Mouse (Mus musculus): ENCODE data around the gene Ushbp1. TPM values are rescaled to one million over a fixed set of nuclear protein-coding genes. Genes with fewer than 3 reads are reported as not detected.
A peak's percentile ranks its signal among the peaks of the same experiment; 100 is the strongest.
"Not testable (repeated sequence)": the region's sequence is repeated elsewhere in the genome, so short reads cannot be mapped to it uniquely, and the experiment has no call there.

Ushbp1 gene
- polyA plus RNA-seq (2015; fragmentation: Nextera tagmentation; extraction: Ambion mirVana): 2.6 and 2.8 TPM in 2 replicates

DNA sequence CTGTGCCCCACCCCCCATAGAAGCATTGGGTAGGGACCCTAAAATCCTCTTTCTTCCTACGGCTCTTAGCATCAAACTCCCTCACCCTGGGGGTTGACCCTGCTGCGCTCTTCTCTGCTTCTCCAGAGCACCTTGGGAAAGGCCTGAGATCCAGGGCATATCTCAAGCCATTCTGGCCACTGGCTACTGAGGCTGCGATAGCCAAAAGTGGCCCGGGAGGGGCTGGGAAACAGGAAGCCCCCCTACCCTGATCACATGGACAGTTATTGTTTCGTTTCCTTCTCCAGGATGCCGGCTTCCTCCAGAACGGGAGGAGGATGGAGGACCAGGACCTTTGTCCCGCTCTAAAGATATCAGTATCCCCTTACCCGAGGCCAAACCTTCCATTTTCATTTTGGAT, at the start of gene Ushbp1:
TSS of gene Ushbp1 (minus strand) at position 174 of the 400 bp plus-strand sequence.
- peaks cover 23% of the 10 kb centered on the region for H3K36me3 ChIP-seq
- H3K27me3 ChIP-seq: no peaks in the 10 kb centered on the region
- no peak for ATAC-seq (ENCODE audit: low read depth)
- H3K9me3 ChIP-seq (replicated peaks): no peaks in the 10 kb centered on the region
- peak within 1 kb of the TSS; percentile 87 for H3K4me3 ChIP-seq (replicated peaks)
- H3K4me2 ChIP-seq: peak within 1 kb of the TSS; percentile 87
- WGBS (ENCODE audit: insufficient replicate concordance): 65% methylated on average over 9 of the region's 9 CpGs
- H3K9ac ChIP-seq: peak within 1 kb of the TSS; percentile 51
- peaks cover 31% of the 10 kb centered on the region for H3K4me1 ChIP-seq (replicated peaks)
- no peak for DNase-seq
- H3K27ac ChIP-seq: peak within 1 kb of the TSS; percentile 80

GRCm38 (mm10) chr8:71445096-71445495, 49.5 kb upstream of the Ushbp1 start:
- H3K27me3 ChIP-seq: peaks cover 25% of the 10 kb centered on the region
- no peak overlapping the region for H3K27ac ChIP-seq
- no peaks in the 10 kb centered on the region for H3K36me3 ChIP-seq
- H3K9me3 ChIP-seq (replicated peaks): no peaks in the 10 kb centered on the region
- DNase-seq (no peak), ATAC-seq (ENCODE audit: low read depth) (no peak)
- H3K4me3 ChIP-seq (replicated peaks): no peak overlapping the region
- no peak overlapping the region for H3K9ac ChIP-seq
- 62% methylated on average over 7 of the region's 7 CpGs for WGBS (ENCODE audit: insufficient replicate concordance)
- H3K4me2 ChIP-seq: no peak overlapping the region
- H3K4me1 ChIP-seq (replicated peaks): no peaks in the 10 kb centered on the region

DNA sequence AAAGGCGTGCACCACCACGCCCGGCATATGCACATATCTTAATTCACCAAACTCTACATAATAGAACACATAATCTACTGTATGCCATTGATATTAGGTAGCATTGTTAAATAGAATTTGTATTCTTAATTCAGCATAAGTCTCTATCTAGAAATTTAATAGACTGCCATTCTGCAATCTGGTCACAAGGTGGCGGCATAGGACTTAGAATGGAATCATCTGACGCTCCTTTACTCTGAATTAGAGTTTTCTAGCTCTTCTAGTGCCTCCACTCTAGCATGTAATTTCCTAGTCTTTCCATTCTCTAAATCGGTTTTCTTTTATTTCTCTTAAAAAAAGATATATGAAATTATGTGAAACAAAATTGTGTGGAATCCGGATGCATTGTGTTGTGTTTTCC, 45.8 kb upstream of the Ushbp1 start:
- H3K27ac ChIP-seq: no peak overlapping the region
- no peaks in the 10 kb centered on the region for H3K36me3 ChIP-seq
- under 1% methylated on average over 7 of the region's 7 CpGs for WGBS (ENCODE audit: insufficient replicate concordance)
- no peak overlapping the region for H3K4me3 ChIP-seq (replicated peaks)
- no peak for ATAC-seq (ENCODE audit: low read depth)
- no peaks in the 10 kb centered on the region for H3K9me3 ChIP-seq (replicated peaks)
- H3K9ac ChIP-seq: no peak overlapping the region
- no peaks in the 10 kb centered on the region for H3K4me1 ChIP-seq (replicated peaks)
- H3K4me2 ChIP-seq: no peak overlapping the region
- H3K27me3 ChIP-seq: peaks cover 25% of the 10 kb centered on the region
- DNase-seq: no peak

DNA sequence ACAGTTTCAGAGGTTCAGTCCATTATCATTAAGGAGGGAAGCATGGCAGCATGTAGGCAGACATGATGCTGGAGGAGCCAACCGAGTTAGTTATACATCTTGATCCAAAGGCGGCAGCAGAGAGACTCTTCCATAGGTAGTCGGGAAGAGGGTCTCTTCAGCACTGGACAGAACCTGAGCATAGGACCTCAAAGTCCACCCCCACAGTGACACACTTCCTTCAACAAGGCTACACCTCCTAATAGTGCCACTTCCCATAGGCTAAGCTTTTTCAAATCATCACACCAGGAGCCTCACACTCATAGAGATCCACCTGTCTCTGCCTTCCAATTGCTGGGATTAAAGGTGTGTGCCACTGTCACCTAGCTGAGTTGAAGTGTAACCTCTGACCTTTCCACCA, 41.4 kb upstream of the Ushbp1 start:
- Histone ChIP-seq H3K27ac (no peak overlapping the region), H3K9me3 (replicated peaks) (no peaks in the 10 kb centered on the region), H3K36me3 (no peaks in the 10 kb centered on the region), H3K4me3 (replicated peaks) (no peak overlapping the region), H3K4me1 (replicated peaks) (no peaks in the 10 kb centered on the region), H3K9ac (no peak overlapping the region), H3K4me2 (no peak overlapping the region), H3K27me3 (peaks cover 3% of the 10 kb centered on the region; the same call in 1 of the 2 replicates)
- WGBS (ENCODE audit: insufficient replicate concordance): 40% methylated on average over 3 of the region's 3 CpGs
- DNase-seq: no peak
- no peak for ATAC-seq (ENCODE audit: low read depth)

GRCm38 (mm10) chr8:71432935-71433334, 37.3 kb upstream of the Ushbp1 start:
- not testable (repeated sequence) for H3K36me3 ChIP-seq; H3K27ac ChIP-seq; DNase-seq; ATAC-seq (ENCODE audit: low read depth); H3K4me2 ChIP-seq; H3K27me3 ChIP-seq; H3K9ac ChIP-seq; H3K9me3 ChIP-seq (replicated peaks); H3K4me1 ChIP-seq (replicated peaks); H3K4me3 ChIP-seq (replicated peaks)
- WGBS (ENCODE audit: insufficient replicate concordance): 58% methylated on average over 1 of the region's 1 CpGs

DNA sequence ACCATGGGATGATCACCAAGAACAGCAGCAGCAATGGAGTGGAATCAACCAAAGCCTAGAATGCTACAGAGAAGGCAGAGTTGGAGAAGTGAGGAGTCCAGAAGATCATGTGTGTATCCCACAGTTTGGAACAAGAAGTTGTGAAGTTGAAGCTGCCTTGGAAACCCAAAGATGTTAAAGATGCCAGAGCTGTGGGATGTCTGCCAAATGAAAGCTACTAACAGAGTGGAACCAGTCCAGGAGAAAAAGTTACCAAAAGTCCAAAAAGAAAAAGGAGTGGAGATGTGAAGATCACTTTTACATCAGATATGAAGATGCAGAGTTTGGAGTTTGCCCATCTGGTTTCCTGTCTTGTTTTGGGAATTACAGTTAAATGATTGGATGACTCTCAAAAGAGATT, 26.5 kb upstream of the Ushbp1 start:
- Histone ChIP-seq H3K27ac (no peak overlapping the region), H3K4me1 (replicated peaks) (no peaks in the 10 kb centered on the region), H3K27me3 (peaks cover 3% of the 10 kb centered on the region; the same call in 1 of the 2 replicates), H3K36me3 (no peaks in the 10 kb centered on the region), H3K4me3 (replicated peaks) (no peak overlapping the region), H3K9me3 (replicated peaks) (no peaks in the 10 kb centered on the region), H3K4me2 (no peak overlapping the region), H3K9ac (no peak overlapping the region)
- DNase-seq (no peak), ATAC-seq (ENCODE audit: low read depth) (no peak)

- H3K9me3 ChIP-seq (replicated peaks): no peaks in the 10 kb centered on the region
- no peak overlapping the region for H3K27ac ChIP-seq
- H3K4me3 ChIP-seq (replicated peaks): no peak overlapping the region
- no peak overlapping the region for H3K9ac ChIP-seq
- H3K4me2 ChIP-seq: no peak overlapping the region
- H3K36me3 ChIP-seq: peaks cover 35% of the 10 kb centered on the region
- ATAC-seq (ENCODE audit: low read depth): 0 out of 2 replicates have a peak, but pooled peaks have one; percentile 23
- peaks cover 23% of the 10 kb centered on the region for H3K4me1 ChIP-seq (replicated peaks)
- no peak for DNase-seq
- WGBS (ENCODE audit: insufficient replicate concordance): 38% methylated on average over 11 of the region's 11 CpGs
- 0 out of 2 replicates have a peak, but pooled peaks cover 3% of the 10 kb centered on the region for H3K27me3 ChIP-seq
Observed at GRCm38 (mm10) chr8:71411535-71412273, 16.1 kb upstream of the Ushbp1 start.

DNA sequence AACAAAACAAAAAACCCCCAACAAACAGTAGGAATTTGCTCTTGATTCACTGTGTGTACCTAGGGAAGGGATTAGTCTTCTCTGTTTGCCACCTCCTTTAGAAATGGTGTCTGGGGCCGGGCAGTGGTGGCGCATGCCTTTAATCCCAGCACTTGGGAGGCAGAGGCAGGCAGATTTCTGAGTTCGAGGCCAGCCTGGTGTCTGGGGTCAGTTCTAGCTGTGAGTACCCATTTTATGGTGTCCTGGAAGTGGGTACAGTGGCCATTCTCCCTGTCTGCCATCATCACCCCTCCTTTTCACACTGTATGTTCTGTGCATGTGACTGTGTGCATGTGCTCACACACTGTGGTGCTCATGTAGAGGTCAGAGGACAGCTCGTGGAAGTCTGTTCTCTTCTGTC, 12.6 kb upstream of the Ushbp1 start:
- Histone ChIP-seq H3K36me3 (peaks cover 35% of the 10 kb centered on the region), H3K27ac (no peak overlapping the region; the same call in 1 of the 2 replicates), H3K27me3 (no peaks in the 10 kb centered on the region), H3K9ac (no peak overlapping the region), H3K9me3 (replicated peaks) (no peaks in the 10 kb centered on the region), H3K4me3 (replicated peaks) (no peak overlapping the region), H3K4me2 (no peak overlapping the region), H3K4me1 (replicated peaks) (peaks cover 49% of the 10 kb centered on the region)
- ATAC-seq (ENCODE audit: low read depth) (no peak), DNase-seq (no peak)
- WGBS (ENCODE audit: insufficient replicate concordance): 96% methylated on average over 4 of the region's 4 CpGs

DNA sequence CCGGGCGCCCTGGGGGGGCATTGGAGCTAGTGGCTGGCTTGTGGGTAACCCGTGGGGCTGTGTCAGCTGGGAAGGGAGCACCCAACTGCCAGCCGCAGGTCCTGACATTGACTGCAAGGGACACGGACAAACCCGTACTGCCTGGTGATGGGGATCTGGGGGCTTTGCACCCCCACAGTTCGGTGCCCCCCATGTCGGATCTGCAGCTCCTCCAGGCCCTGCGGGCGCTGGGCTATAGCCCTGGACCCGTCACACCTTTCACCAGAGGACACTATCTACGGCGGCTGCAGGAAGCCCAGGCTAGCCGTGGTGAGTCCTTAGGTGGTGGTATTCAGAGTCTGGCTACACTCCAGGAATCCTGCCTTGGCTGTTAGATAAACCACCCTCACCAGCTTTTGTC, 11.8 kb upstream of the Ushbp1 start:
- ATAC-seq (ENCODE audit: low read depth): no peak
- Histone ChIP-seq H3K4me2 (peak overlapping the region; percentile 89), H3K27me3 (no peaks in the 10 kb centered on the region), H3K9me3 (replicated peaks) (no peaks in the 10 kb centered on the region), H3K27ac (no peak overlapping the region; the same call in 1 of the 2 replicates), H3K9ac (peak overlapping the region; percentile 98), H3K36me3 (peaks cover 35% of the 10 kb centered on the region), H3K4me3 (replicated peaks) (peak overlapping the region; percentile 98), H3K4me1 (replicated peaks) (peaks cover 49% of the 10 kb centered on the region)
- WGBS (ENCODE audit: insufficient replicate concordance): 90% methylated on average over 14 of the region's 14 CpGs
- no peak for DNase-seq

DNA sequence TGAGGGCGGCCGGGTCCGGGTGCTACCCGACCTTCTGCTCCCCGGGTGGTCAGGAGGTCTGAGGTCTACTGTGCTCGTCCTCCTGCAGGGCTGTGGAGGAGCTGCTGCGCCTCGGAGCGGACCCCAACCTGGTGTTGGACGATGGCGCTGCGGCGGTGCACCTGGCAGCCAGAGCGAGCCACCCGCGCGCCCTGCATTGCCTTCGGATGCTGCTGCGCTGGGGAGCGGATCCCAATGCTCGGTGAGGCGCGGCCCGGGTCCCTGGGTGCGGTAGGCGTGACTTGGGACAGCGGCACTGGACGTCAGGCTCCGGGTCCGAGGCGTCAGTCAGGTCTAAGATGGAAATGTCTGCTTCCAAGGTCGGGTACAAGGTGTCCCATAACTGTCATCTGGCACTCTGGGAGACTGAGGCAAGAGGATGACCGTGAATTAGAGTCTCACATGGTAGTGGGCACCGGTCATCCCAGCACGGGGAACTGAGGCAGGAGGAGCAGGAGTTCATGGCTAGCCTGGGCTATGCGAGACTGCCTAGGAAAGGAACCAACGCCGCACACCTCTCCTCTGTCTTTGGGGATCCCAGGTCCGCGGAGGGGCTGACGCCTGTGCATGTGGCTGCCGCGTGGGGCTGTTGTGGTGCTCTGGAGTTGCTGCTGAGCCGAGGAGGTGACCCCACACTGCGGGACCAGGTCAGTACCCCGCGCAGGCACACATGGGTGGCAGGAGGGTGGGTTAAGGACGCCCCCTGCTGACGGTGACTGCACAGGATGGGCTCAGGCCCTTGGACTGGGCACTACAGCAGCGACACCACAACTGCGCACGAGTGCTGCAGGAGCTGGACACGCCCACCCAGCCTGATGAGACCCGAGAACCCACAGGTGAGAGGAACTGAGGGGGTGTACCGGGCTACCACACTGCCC, 10.8 kb upstream of the Ushbp1 start:
- DNase-seq (peak; percentile 77), ATAC-seq (ENCODE audit: low read depth) (peak; percentile 77)
- H3K27me3 ChIP-seq: no peaks in the 10 kb centered on the region
- peak overlapping the region; percentile 87 for H3K27ac ChIP-seq
- peak overlapping the region; percentile 98 for H3K4me3 ChIP-seq (replicated peaks)
- H3K36me3 ChIP-seq: peaks cover 37% of the 10 kb centered on the region
- WGBS (ENCODE audit: insufficient replicate concordance): under 1% methylated on average over 55 of the region's 55 CpGs
- peak overlapping the region; percentile 89 for H3K4me2 ChIP-seq
- no peaks in the 10 kb centered on the region for H3K9me3 ChIP-seq (replicated peaks)
- H3K9ac ChIP-seq: peak overlapping the region; percentile 98
- peaks cover 43% of the 10 kb centered on the region for H3K4me1 ChIP-seq (replicated peaks)

DNA sequence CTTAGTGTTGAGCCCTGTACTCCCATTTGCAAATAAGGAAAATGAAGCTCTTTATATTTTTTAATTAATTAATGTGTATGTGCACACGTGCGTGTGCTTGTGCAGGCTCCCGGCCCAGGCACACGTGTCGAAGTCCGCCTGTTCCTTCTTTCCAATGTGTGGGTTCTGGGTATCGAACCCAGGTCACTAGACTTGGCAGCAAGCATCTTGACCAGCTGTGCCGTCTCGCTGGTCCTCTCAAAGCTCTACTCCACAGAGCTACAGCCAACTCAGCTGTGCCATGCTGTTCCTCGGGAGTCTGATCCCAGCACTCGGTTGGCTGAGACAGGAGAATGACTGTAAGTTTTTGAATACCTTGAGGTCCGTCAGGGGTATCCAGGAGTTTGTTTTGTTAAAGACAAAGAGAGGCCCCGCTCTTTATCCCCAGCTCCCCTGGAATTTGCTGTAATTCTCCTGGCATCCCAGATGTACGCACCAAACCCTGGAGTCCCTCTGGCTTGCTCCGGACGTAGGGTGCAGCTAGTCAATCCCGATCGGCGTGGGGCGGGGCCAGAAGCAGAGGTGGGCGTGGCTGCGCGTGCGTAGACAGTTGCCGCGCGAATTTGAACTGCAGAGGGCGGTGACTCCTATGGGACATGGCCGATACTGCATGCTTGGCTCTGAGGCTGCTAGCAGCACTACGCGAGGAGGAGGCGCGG, 9.9 kb upstream of the Ushbp1 start, which contains the start of gene Ankle1:
TSS of gene Ankle1 (plus strand) at position 610 of the 698 bp plus-strand sequence.
- 11% methylated on average over 33 of the region's 33 CpGs for WGBS (ENCODE audit: insufficient replicate concordance)
- Histone ChIP-seq H3K4me2 (peak within 1 kb of the TSS; percentile 89), H3K27ac (peak within 1 kb of the TSS; percentile 87), H3K4me3 (replicated peaks) (peak within 1 kb of the TSS; percentile 98), H3K4me1 (replicated peaks) (peaks cover 41% of the 10 kb centered on the region), H3K27me3 (no peaks in the 10 kb centered on the region), H3K9me3 (replicated peaks) (no peaks in the 10 kb centered on the region), H3K9ac (peak within 1 kb of the TSS; percentile 98), H3K36me3 (peaks cover 43% of the 10 kb centered on the region)
- ATAC-seq (ENCODE audit: low read depth): peak; percentile 87
- peak; percentile 97 for DNase-seq
